Mouse (Mus musculus) hindbrain, embryonic 11.5 days (tissue): ENCODE measurements around the gene Nom1. TPM values are rescaled to one million over a fixed set of nuclear protein-coding genes. Genes with fewer than 3 reads are reported as not detected.
A peak's percentile ranks its signal among the peaks of the same experiment; 100 is the strongest.

Experiments used
- ATAC-seq: fragments of 200-750 bp; cut with Nextera tagmentation; 2 replicates; pipeline ENCODE4 v1.8.0; 2017; ENCODE audit warnings: mild to moderate bottlenecking, moderate TSS enrichment, moderate library complexity; ENCODE audit not compliant: low FRiP score
- DNase-seq: peaks from one replicate; pipeline ENCODE4 v3.0.0-alpha.2; 2015; ENCODE audit warnings: low spot score
- H3K27ac ChIP-seq: fragments of 300-500 bp; sonication (generic); 2 replicates; pipeline ENCODE4 v1.5.1; 2014; ENCODE audit warnings: mild to moderate bottlenecking, low read depth, low read length
- H3K27me3 ChIP-seq: fragments of 300-500 bp; sonication (generic); 2 replicates; pipeline ENCODE4 v1.6.1; 2014; ENCODE audit warnings: mild to moderate bottlenecking, low read length, moderate library complexity, mixed read lengths; ENCODE audit not compliant: control insufficient read depth, insufficient read depth
- H3K36me3 ChIP-seq: fragments of 300-500 bp; sonication (generic); 2 replicates; pipeline ENCODE4 v1.6.1; 2014; ENCODE audit warnings: mild to moderate bottlenecking, low read length, moderate library complexity, mixed read lengths; ENCODE audit not compliant: control insufficient read depth, insufficient read depth
- H3K4me1 ChIP-seq: fragments of 300-500 bp; sonication (generic); replicated peaks from 2 replicates; pipeline ENCODE4 v1.6.1; 2014; ENCODE audit warnings: low read length, mixed read lengths; ENCODE audit not compliant: control insufficient read depth, insufficient read depth
- H3K4me2 ChIP-seq: fragments of 300-500 bp; sonication (generic); replicated peaks from 2 replicates; pipeline ENCODE4 v1.6.1; 2014; ENCODE audit warnings: mild to moderate bottlenecking, low read depth, low read length
- H3K4me3 ChIP-seq: fragments of 300-500 bp; sonication (generic); 2 replicates; pipeline ENCODE4 v1.5.1; 2014; ENCODE audit warnings: low read depth, low read length
- H3K9ac ChIP-seq: fragments of 300-500 bp; sonication (generic); 2 replicates; pipeline ENCODE4 v1.6.1; 2014; ENCODE audit warnings: low read depth, low read length
- H3K9me3 ChIP-seq: fragments of 300-500 bp; sonication (generic); 2 replicates; pipeline ENCODE4 v1.6.1; 2016; ENCODE audit warnings: low read length; ENCODE audit not compliant: control insufficient read depth
- WGBS: fragments of 180-500 bp; shearing (Covaris S2); extraction: QIAGEN DNeasy Blood & Tissue Kit; methylation state at CpG from one replicate; pipeline ENCODE4 v1.1.7; 2014; 5-methylcytosine and 5-hydroxymethylcytosine counted together
- polyA plus RNA-seq: library from polyadenylated mRNA; unstranded; fragments of >200 nt; fragmentation: Nextera tagmentation; extraction: Ambion mirVana; gene quantifications from 2 replicates; pipeline ENCODE4 v1.2.1, GENCODE M21; 2014

Nom1 gene
- polyA plus RNA-seq, 1 experiment from 2014 or later: 18.4 TPM

- WGBS: 2% methylated on average over 17 of the region's 17 CpGs
- Histone ChIP-seq H3K4me2 (peak overlapping the region; percentile 49), H3K27me3 (peaks cover 76% of the 10 kb centered on the region), H3K9me3 (no peaks in the 10 kb centered on the region), H3K4me3 (peak overlapping the region; percentile 27), H3K27ac (no peak overlapping the region), H3K4me1 (0 out of 2 replicates have a peak, but pooled peaks cover 2% of the 10 kb centered on the region), H3K9ac (no peak overlapping the region), H3K36me3 (no peaks in the 10 kb centered on the region)
- ATAC-seq (no peak), DNase-seq (peak; percentile 41)
Measured at GRCm38 (mm10) chr5:29468351-29469065, 34.0 kb downstream of the Nom1 start.

DNA sequence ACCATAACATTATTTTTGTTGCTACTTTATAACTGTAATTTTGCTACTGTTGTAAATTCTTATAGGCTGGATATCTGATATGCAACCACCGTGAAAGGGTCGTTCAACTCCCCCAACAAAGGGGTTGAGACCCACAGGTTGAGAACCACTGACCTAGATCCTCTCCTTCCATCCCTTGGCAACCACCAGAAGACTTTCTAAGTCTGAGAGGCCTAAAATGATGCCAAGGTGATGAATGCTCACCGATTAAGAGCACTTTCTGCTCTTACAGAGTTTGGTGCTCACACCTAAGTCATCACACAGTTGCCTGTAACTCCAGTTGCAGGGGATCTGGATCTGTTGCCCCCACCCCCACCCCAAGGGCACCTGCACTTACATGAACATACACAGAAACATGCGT lies 35.0 kb downstream of the Nom1 start:
- Histone ChIP-seq H3K27me3 (peaks cover 86% of the 10 kb centered on the region), H3K4me2 (no peak overlapping the region), H3K9ac (no peak overlapping the region), H3K36me3 (no peaks in the 10 kb centered on the region), H3K4me3 (no peak overlapping the region), H3K9me3 (no peaks in the 10 kb centered on the region), H3K4me1 (0 out of 2 replicates have a peak, but pooled peaks cover 2% of the 10 kb centered on the region), H3K27ac (no peak overlapping the region)
- 9% methylated on average over 4 of the region's 4 CpGs for WGBS
- ATAC-seq (no peak), DNase-seq (peak; percentile 43)

DNA sequence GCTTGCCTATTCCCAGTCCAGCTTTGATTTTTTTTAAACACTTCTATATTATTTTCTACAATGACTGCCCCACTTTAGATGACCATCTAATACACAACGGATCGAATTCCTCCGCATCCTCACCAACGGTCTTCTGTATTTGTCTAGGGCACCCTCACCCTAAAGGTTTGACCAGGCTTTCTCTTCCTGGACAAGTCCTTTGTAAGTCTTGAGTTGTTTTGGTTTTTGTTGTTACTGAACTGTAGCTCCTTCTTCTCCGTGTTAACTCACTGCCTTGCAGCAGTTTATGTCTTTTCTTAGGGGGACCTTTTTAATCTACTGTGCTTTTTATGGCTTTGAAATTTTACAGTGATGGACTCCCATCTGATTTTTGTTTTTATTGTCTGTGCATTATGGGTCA lies 35.8 kb downstream of the Nom1 start:
- no peak overlapping the region for H3K27ac ChIP-seq
- H3K27me3 ChIP-seq: peaks cover 93% of the 10 kb centered on the region
- H3K4me1 ChIP-seq: 0 out of 2 replicates have a peak, but pooled peaks cover 2% of the 10 kb centered on the region
- 8% methylated on average over 5 of the region's 5 CpGs for WGBS
- H3K36me3 ChIP-seq: no peaks in the 10 kb centered on the region
- H3K9me3 ChIP-seq: no peaks in the 10 kb centered on the region
- H3K4me3 ChIP-seq: no peak overlapping the region
- ATAC-seq (no peak), DNase-seq (peak; percentile 48)
- H3K9ac ChIP-seq: no peak overlapping the region
- no peak overlapping the region for H3K4me2 ChIP-seq

GRCm38 (mm10) chr5:29470851-29471394 lies 36.5 kb downstream of the Nom1 start:
- 0 out of 2 replicates have a peak, but pooled peaks cover 2% of the 10 kb centered on the region for H3K4me1 ChIP-seq
- DNase-seq (no peak), ATAC-seq (no peak)
- no peak overlapping the region for H3K27ac ChIP-seq
- no peak overlapping the region for H3K9ac ChIP-seq
- no peak overlapping the region for H3K4me3 ChIP-seq
- H3K27me3 ChIP-seq: peaks cover 98% of the 10 kb centered on the region
- no peaks in the 10 kb centered on the region for H3K36me3 ChIP-seq
- no peak overlapping the region for H3K4me2 ChIP-seq
- 1% methylated on average over 20 of the region's 20 CpGs for WGBS
- no peaks in the 10 kb centered on the region for H3K9me3 ChIP-seq

DNA sequence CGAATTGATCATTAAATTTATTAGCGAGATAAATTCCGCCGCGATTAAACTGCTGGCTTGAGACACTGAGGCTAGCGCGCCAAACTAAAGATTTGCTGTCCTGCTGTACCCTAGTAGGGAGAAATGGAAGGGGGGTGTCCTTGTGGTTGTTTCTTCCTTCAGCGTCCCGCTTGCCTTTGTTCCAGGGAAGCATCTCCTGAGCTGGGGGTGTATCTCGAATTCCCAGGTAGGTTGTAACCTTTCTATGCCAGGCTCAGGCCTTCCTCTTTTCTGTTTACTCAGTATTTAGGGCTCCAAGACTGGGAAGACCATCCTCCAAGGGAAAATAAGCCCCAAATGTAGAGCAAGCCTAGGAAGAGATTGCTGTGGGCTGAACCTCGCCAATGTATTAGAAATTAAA lies 36.9 kb downstream of the Nom1 start:
- Histone ChIP-seq H3K9me3 (no peaks in the 10 kb centered on the region), H3K4me3 (no peak overlapping the region), H3K9ac (no peak overlapping the region), H3K27ac (no peak overlapping the region), H3K4me1 (0 out of 2 replicates have a peak, but pooled peaks cover 2% of the 10 kb centered on the region), H3K36me3 (no peaks in the 10 kb centered on the region), H3K4me2 (no peak overlapping the region), H3K27me3 (peaks cover 99% of the 10 kb centered on the region)
- ATAC-seq (no peak), DNase-seq (peak; percentile 55)
- WGBS: 2% methylated on average over 11 of the region's 11 CpGs

- 0% methylated on average over 22 of the region's 22 CpGs for WGBS
- no peak for ATAC-seq
- Histone ChIP-seq H3K4me3 (no peak overlapping the region), H3K4me2 (no peak overlapping the region), H3K9ac (no peak overlapping the region), H3K27ac (no peak overlapping the region), H3K36me3 (no peaks in the 10 kb centered on the region), H3K4me1 (0 out of 2 replicates have a peak, but pooled peaks cover 2% of the 10 kb centered on the region), H3K9me3 (no peaks in the 10 kb centered on the region), H3K27me3 (peaks cover 99% of the 10 kb centered on the region)
- DNase-seq: peak; percentile 67
Measured at GRCm38 (mm10) chr5:29471855-29472665, 37.6 kb downstream of the Nom1 start.

- no peak for ATAC-seq
- no peaks in the 10 kb centered on the region for H3K36me3 ChIP-seq
- WGBS: under 1% methylated on average over 35 of the region's 35 CpGs
- no peaks in the 10 kb centered on the region for H3K9me3 ChIP-seq
- H3K9ac ChIP-seq: no peak overlapping the region
- H3K27me3 ChIP-seq: peaks cover 99% of the 10 kb centered on the region
- peaks cover 7% of the 10 kb centered on the region; the same call in 1 of the 2 replicates for H3K4me1 ChIP-seq
- H3K4me3 ChIP-seq: no peak overlapping the region
- H3K27ac ChIP-seq: no peak overlapping the region
- peak; percentile 60 for DNase-seq
- H3K4me2 ChIP-seq: no peak overlapping the region
Measured at GRCm38 (mm10) chr5:29473551-29474245, 39.2 kb downstream of the Nom1 start.

DNA sequence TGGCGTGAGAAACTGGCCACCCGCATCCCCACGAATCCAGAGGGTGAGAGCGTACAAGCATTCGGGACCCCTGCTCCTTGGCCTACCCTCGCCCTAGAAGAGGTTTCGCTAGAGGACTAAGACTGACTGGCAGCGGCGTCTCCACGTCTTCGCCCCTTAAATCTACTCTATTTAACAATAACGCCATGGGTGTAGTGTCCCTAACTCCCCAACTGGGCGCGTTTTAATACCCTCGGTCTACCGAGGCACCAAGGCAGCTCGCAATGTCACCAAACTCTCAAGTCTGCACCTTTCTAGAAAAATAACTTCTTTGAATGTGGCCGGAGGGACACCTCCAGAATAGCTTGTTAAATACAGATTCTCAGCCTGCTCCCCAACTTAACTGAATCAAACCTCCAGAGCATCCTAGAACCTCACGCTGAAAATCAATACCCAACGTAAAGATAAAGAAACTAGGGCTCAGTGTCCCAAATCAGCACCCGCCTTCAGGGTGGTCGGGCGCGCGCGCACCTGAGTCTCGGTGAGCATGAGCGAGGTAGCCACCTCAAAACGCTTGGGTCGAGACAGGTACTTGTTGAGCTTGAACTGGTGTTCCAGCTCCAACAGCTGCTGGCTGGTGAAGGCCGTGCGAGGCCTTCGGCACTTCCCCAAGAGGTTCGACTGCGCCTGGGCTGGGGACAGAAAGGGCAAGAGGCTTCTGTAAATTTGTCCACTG lies 39.9 kb downstream of the Nom1 start:
- Histone ChIP-seq H3K27me3 (peaks cover 99% of the 10 kb centered on the region), H3K4me2 (no peak overlapping the region), H3K4me3 (no peak overlapping the region), H3K9me3 (no peaks in the 10 kb centered on the region), H3K27ac (no peak overlapping the region), H3K4me1 (peaks cover 7% of the 10 kb centered on the region; the same call in 1 of the 2 replicates), H3K36me3 (no peaks in the 10 kb centered on the region), H3K9ac (no peak overlapping the region)
- 1% methylated on average over 35 of the region's 35 CpGs for WGBS
- DNase-seq (peak; percentile 60), ATAC-seq (no peak)
